Mouse (Mus musculus) neural tube, embryonic 14.5 days (tissue): ENCODE measurements around the gene Prss53. TPM values are rescaled to one million over a fixed set of nuclear protein-coding genes. Genes with fewer than 3 reads are reported as not detected.

Experiments
- ATAC-seq: fragments of 200-750 bp; cut with Nextera tagmentation; 2 replicates; pipeline ENCODE4 v1.8.0; 2017; ENCODE audit warnings: low read depth, mild to moderate bottlenecking, moderate TSS enrichment, moderate library complexity
- H3K27ac ChIP-seq: fragments of 300-500 bp; sonication (generic); 2 replicates; pipeline ENCODE4 v1.5.1; 2014; ENCODE audit warnings: low read depth, mild to moderate bottlenecking, control low read depth, low read length, moderate library complexity, mixed read lengths
- H3K27me3 ChIP-seq: fragments of 300-500 bp; sonication (generic); 2 replicates; pipeline ENCODE4 v1.6.1; 2014; ENCODE audit warnings: low read length; ENCODE audit not compliant: control insufficient read depth, insufficient read depth
- H3K36me3 ChIP-seq: fragments of 300-500 bp; sonication (generic); 2 replicates; pipeline ENCODE4 v1.6.1; 2014; ENCODE audit warnings: low read length, mixed read lengths; ENCODE audit not compliant: control insufficient read depth, insufficient read depth
- H3K4me1 ChIP-seq: fragments of 300-500 bp; sonication (generic); 2 replicates; pipeline ENCODE4 v1.6.1; 2014; ENCODE audit warnings: low read length; ENCODE audit not compliant: control insufficient read depth, insufficient read depth
- H3K4me2 ChIP-seq: fragments of 300-500 bp; sonication (generic); 2 replicates; pipeline ENCODE4 v1.6.1; 2014; ENCODE audit warnings: mild to moderate bottlenecking, low read depth, low read length, control low read depth
- H3K4me3 ChIP-seq: fragments of 300-500 bp; sonication (generic); 2 replicates; pipeline ENCODE4 v1.5.1; 2014; ENCODE audit warnings: low read depth, low read length, control low read depth, mixed read lengths
- H3K9ac ChIP-seq: fragments of 300-500 bp; sonication (generic); replicated peaks from 2 replicates; pipeline ENCODE4 v1.6.1; 2014; ENCODE audit warnings: low read depth, mild to moderate bottlenecking, control low read depth, low read length, mixed read lengths
- H3K9me3 ChIP-seq: fragments of 300-500 bp; sonication (generic); 2 replicates; pipeline ENCODE4 v1.6.1; 2016; ENCODE audit warnings: low read length; ENCODE audit not compliant: control insufficient read depth
- WGBS: fragments of 180-500 bp; shearing (Covaris S2); extraction: QIAGEN DNeasy Blood & Tissue Kit; methylation state at CpG from one replicate; pipeline ENCODE4 v1.1.7; 2014; 5-methylcytosine and 5-hydroxymethylcytosine counted together
- polyA plus RNA-seq: library from polyadenylated mRNA; unstranded; fragments of >200 nt; fragmentation: Nextera tagmentation; extraction: Ambion mirVana; gene quantifications from 2 replicates; pipeline ENCODE4 v1.2.1, GENCODE M21; 2014

Prss53 gene
- polyA plus RNA-seq, 1 experiment from 2014 or later, result 0.37 TPM

- Histone ChIP-seq H3K27me3 (no peaks in the 10 kb centered on the region), H3K9me3 (no peaks in the 10 kb centered on the region), H3K9ac (no peak overlapping the region), H3K4me2 (no peak overlapping the region), H3K4me3 (no peak overlapping the region), H3K4me1 (no peaks in the 10 kb centered on the region), H3K36me3 (peaks cover 23% of the 10 kb centered on the region), H3K27ac (no peak overlapping the region)
- ATAC-seq, result no peak
- WGBS, result 78% methylated on average over 7 of the region's 7 CpGs
Measured at GRCm38 (mm10) chr7:127919290-127919689, 28.5 kb upstream of the Prss53 start.

- ATAC-seq, result no peak
- H3K9ac ChIP-seq, result no peak overlapping the region
- H3K9me3 ChIP-seq, result no peaks in the 10 kb centered on the region
- no peaks in the 10 kb centered on the region for H3K27me3 ChIP-seq
- no peak overlapping the region for H3K27ac ChIP-seq
- H3K4me2 ChIP-seq, result no peak overlapping the region
- 60% methylated on average over 3 of the region's 3 CpGs for WGBS
- no peak overlapping the region for H3K4me3 ChIP-seq
- peaks cover 1% of the 10 kb centered on the region; the same call in 1 of the 2 replicates for H3K4me1 ChIP-seq
- H3K36me3 ChIP-seq, result peaks cover 21% of the 10 kb centered on the region
Measured at GRCm38 (mm10) chr7:127918203-127918602, 27.4 kb upstream of the Prss53 start.

- Histone ChIP-seq H3K27ac (no peak overlapping the region), H3K9ac (no peak overlapping the region), H3K4me2 (no peak overlapping the region), H3K4me1 (peaks cover 5% of the 10 kb centered on the region; the same call in 1 of the 2 replicates), H3K27me3 (no peaks in the 10 kb centered on the region), H3K36me3 (peaks cover 13% of the 10 kb centered on the region), H3K4me3 (no peak overlapping the region), H3K9me3 (no peaks in the 10 kb centered on the region)
- ATAC-seq, result no peak
- 92% methylated on average over 12 of the region's 12 CpGs for WGBS
Measured at GRCm38 (mm10) chr7:127915293-127915692, 24.5 kb upstream of the Prss53 start.

GRCm38 (mm10) chr7:127912938-127913337 is 22.2 kb upstream of the Prss53 start:
- Histone ChIP-seq H3K4me2 (peak overlapping the region; percentile 59), H3K27ac (0 out of 2 replicates have a peak overlapping the region, but pooled peaks have one; percentile 70)

GRCm38 (mm10) chr7:127912190-127912871 is 21.6 kb upstream of the Prss53 start, which contains the start of gene Kat8:
Gene Kat8 (plus strand): TSS chr7:127912516.
- Histone ChIP-seq H3K4me2 (peak within 1 kb of the TSS; percentile 59), H3K4me1 (peaks cover 5% of the 10 kb centered on the region; the same call in 1 of the 2 replicates), H3K27ac (peak within 1 kb of the TSS; percentile 70), H3K27me3 (no peaks in the 10 kb centered on the region), H3K9me3 (no peaks in the 10 kb centered on the region), H3K9ac (peak within 1 kb of the TSS; percentile 61), H3K36me3 (peaks cover 19% of the 10 kb centered on the region), H3K4me3 (peak within 1 kb of the TSS; percentile 65)
- ATAC-seq, result peak; percentile 96
- WGBS, result 1% methylated on average over 40 of the region's 40 CpGs

More at GRCm38 (mm10) chr7:127912938-127913337, 22.2 kb upstream of the Prss53 start:
- Histone ChIP-seq H3K4me3 (peak overlapping the region; percentile 65), H3K36me3 (peaks cover 20% of the 10 kb centered on the region), H3K27me3 (no peaks in the 10 kb centered on the region), H3K4me1 (peaks cover 5% of the 10 kb centered on the region; the same call in 1 of the 2 replicates), H3K9me3 (no peaks in the 10 kb centered on the region), H3K9ac (peak overlapping the region; percentile 61)
- ATAC-seq, result no peak
- WGBS, result 27% methylated on average over 4 of the region's 4 CpGs

GRCm38 (mm10) chr7:127908656-127909055 is 17.9 kb upstream of the Prss53 start:
- no peak for ATAC-seq
- Histone ChIP-seq H3K9ac (no peak overlapping the region), H3K27me3 (no peaks in the 10 kb centered on the region), H3K36me3 (peaks cover 19% of the 10 kb centered on the region), H3K4me3 (no peak overlapping the region), H3K27ac (no peak overlapping the region), H3K9me3 (no peaks in the 10 kb centered on the region), H3K4me1 (peaks cover 13% of the 10 kb centered on the region; the same call in 1 of the 2 replicates), H3K4me2 (no peak overlapping the region)
- 93% methylated on average over 4 of the region's 4 CpGs for WGBS

- Histone ChIP-seq H3K9me3 (no peaks in the 10 kb centered on the region), H3K4me3 (no peak overlapping the region), H3K9ac (no peak overlapping the region), H3K27me3 (no peaks in the 10 kb centered on the region), H3K4me2 (no peak overlapping the region), H3K4me1 (peaks cover 10% of the 10 kb centered on the region; the same call in 1 of the 2 replicates), H3K27ac (no peak overlapping the region), H3K36me3 (peaks cover 19% of the 10 kb centered on the region)
- no peak for ATAC-seq
- WGBS, result 97% methylated on average over 12 of the region's 12 CpGs
Measured at GRCm38 (mm10) chr7:127907939-127908338, 17.2 kb upstream of the Prss53 start.

- peak within 1 kb of the TSS; percentile 51 for H3K4me3 ChIP-seq
- peak within 1 kb of the TSS; percentile 68 for H3K4me2 ChIP-seq
- peak; percentile 87 for ATAC-seq
- peak within 1 kb of the TSS; percentile 72 for H3K9ac ChIP-seq
- WGBS, result 7% methylated on average over 38 of the region's 38 CpGs
- peak within 1 kb of the TSS; percentile 84 for H3K27ac ChIP-seq
- H3K4me1 ChIP-seq, result 0 out of 2 replicates have a peak, but pooled peaks cover 8% of the 10 kb centered on the region
- no peaks in the 10 kb centered on the region for H3K9me3 ChIP-seq
- H3K36me3 ChIP-seq, result peaks cover 14% of the 10 kb centered on the region
- no peaks in the 10 kb centered on the region for H3K27me3 ChIP-seq
Measured at GRCm38 (mm10) chr7:127903971-127904796, 13.4 kb upstream of the Prss53 start, which contains the start of gene Bckdk. Gene Bckdk (plus strand): TSS chr7:127904082.
